Mouse (Mus musculus) right cerebral cortex, postnatal 4 days (tissue): ENCODE results near the gene 5430402E10Rik.
"Not testable (repeated sequence)": the region's sequence is repeated elsewhere in the genome, so short reads cannot be mapped to it uniquely, and the experiment has no call there.

Experiments
- DNase-seq: peaks from one replicate; pipeline ENCODE4 v3.0.0-alpha.2; 2022

The 5430402E10Rik gene

GRCm38 (mm10) chrX:77924962-77925361, at the start of gene 5430402E10Rik:
Gene 5430402E10Rik (minus strand): TSS chrX:77925062.
- not testable (repeated sequence) for DNase-seq

- not testable (repeated sequence) for DNase-seq
Measured at GRCm38 (mm10) chrX:77880033-77880432, 44.8 kb downstream of the 5430402E10Rik start.
